In the genomic region with DNA sequence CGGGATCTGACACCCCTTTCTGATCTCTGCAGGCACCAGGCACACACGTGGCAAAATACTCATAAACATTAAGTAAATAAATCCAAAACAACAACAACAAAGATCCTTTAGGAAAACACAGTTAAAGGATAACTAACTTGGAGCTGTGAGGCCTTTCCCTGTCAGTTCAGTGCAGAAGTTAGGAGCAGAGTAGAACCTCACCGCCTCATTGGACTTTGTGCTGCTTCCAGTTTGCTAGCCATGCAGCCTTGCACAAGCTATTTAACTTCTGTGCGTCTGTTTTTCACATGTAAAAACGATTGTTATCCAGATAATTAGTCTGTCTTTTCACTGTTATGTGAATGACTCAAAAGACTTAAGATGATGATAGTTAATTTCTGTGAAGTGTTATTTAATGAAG, we compare ENCODE assay signal across 25 mouse cellular contexts. TPM values are rescaled to one million over a fixed set of nuclear protein-coding genes. Genes with fewer than 3 reads are reported as not detected.
DNase-seq lines count a peak whose midpoint lies in the region; ATAC-seq and TF ChIP-seq lines count a peak whose summit lies in the region.
"Had no signal": no experiment of that assay in that cellular context is flagged by ENCODE, and none has a peak within 500 bp of the region (broad histone marks: within the 10 kb centered on the region; RNA-seq: fewer than 3 reads in every experiment).

No protein-coding gene starts in this region.

- H3K4me3 ChIP-seq in kidney, adult 2 months (ENCODE audit: insufficient read depth, low read depth, low read length), result no peak overlapping the region
- no peak overlapping the region for H3K4me3 ChIP-seq in kidney, embryonic 16.5 days (ENCODE audit: low read length)
- H3K4me3 ChIP-seq in liver, embryonic 13.5 days (replicated peaks), result no peak overlapping the region
- H3K4me3 ChIP-seq: forebrain, embryonic 10.5 days; limb, embryonic 15.5 days had no signal

- H3K4me1 ChIP-seq in kidney, adult 2 months (ENCODE audit: control insufficient read depth, insufficient read depth, low read length), result peaks cover 7% of the 10 kb centered on the region; the same call in 1 of the 2 replicates
- H3K4me1 ChIP-seq in kidney, embryonic 16.5 days (ENCODE audit: insufficient read depth, low read length), result peaks cover 5% of the 10 kb centered on the region
- H3K4me1 ChIP-seq in liver, embryonic 13.5 days (replicated peaks), result peaks cover 52% of the 10 kb centered on the region
- H3K4me1 ChIP-seq: forebrain, embryonic 10.5 days; limb, embryonic 15.5 days had no signal

- TF ChIP-seq POLR2A in kidney, adult 2 months (IDR thresholded peaks at IDR 0.05; ENCODE audit: low read depth, low read length), result no peak

- no peaks in the 10 kb centered on the region for H3K36me3 ChIP-seq in kidney, adult 2 months (ENCODE audit: control insufficient read depth, insufficient read depth, low read length)
- no peaks in the 10 kb centered on the region for H3K36me3 ChIP-seq in kidney, embryonic 16.5 days (ENCODE audit: insufficient read depth, low read length)
- H3K36me3 ChIP-seq in liver, embryonic 13.5 days, result no peaks in the 10 kb centered on the region
- H3K36me3 ChIP-seq: limb, embryonic 15.5 days had no signal

- no peak overlapping the region for H3K9ac ChIP-seq in kidney, embryonic 16.5 days (replicated peaks; ENCODE audit: low read length)
- no peak overlapping the region for H3K9ac ChIP-seq in liver, embryonic 13.5 days
- H3K9ac ChIP-seq: hindbrain, embryonic 14.5 days; limb, embryonic 15.5 days had no signal

- H3K4me2 ChIP-seq in kidney, embryonic 16.5 days (replicated peaks; ENCODE audit: low read depth, low read length), result no peak overlapping the region
- no peak overlapping the region for H3K4me2 ChIP-seq in liver, embryonic 13.5 days
- H3K4me2 ChIP-seq: hindbrain, embryonic 14.5 days; limb, embryonic 15.5 days had no signal

- ATAC-seq in kidney, embryonic 16.5 days (ENCODE audit: low FRiP score, low TSS enrichment), result no peak
- no peak for ATAC-seq in liver, embryonic 13.5 days (ENCODE audit: low read depth)
- ATAC-seq: CD4-positive, CD25-positive, alpha-beta regulatory T cell, adult 4 months; forebrain, embryonic 16.5 days; inflammation-experienced regulatory T-cells, adult 6 months; lung, postnatal 0 days; midbrain, embryonic 16.5 days had no signal

- peak overlapping the region; percentile 91 for H3K27ac ChIP-seq in kidney, adult 2 months (ENCODE audit: insufficient read depth, low read depth, low read length)
- H3K27ac ChIP-seq in kidney, embryonic 16.5 days (ENCODE audit: low read length), result no peak overlapping the region
- H3K27ac ChIP-seq in liver, embryonic 13.5 days, result peak overlapping the region; percentile 61; the same call in 1 of the 2 replicates
- H3K27ac ChIP-seq: forebrain, embryonic 10.5 days; hindbrain, embryonic 14.5 days; limb, embryonic 15.5 days; macrophage had no signal

- peak; percentile 79 for DNase-seq in kidney, adult 2 months
- peak; percentile 5 for DNase-seq in retina, embryonic 14.5 days (ENCODE audit: low spot score)
- no peak for DNase-seq in retina, postnatal 1 day
- no peak for DNase-seq in liver, embryonic 13.5 days
- DNase-seq in yolk sac, embryonic 10.5 days (ENCODE audit: low spot score), result peak; percentile 20
- DNase-seq in left cerebral cortex, adult 8-10 months (ENCODE audit: low spot score in 2 of 2), result no peak
- no peak for DNase-seq in gastrocnemius, adult 18-20 months (ENCODE audit: low spot score)
- DNase-seq: adrenal gland, postnatal 36 days; cerebellum, adult 11 months; cerebellum, postnatal 14 days; gastrocnemius, postnatal 36 days; heart, postnatal 36 days; left cerebral cortex, postnatal 4 days; thymus, adult 18-20 months; thymus, postnatal 36 days had no signal

- no peak for TF ChIP-seq CTCF in kidney, adult 2 months (conservative IDR thresholded peaks at IDR 0.05; ENCODE audit: insufficient read depth, insufficient read length, low read depth, low read length)

- no peaks in the 10 kb centered on the region for H3K27me3 ChIP-seq in kidney, adult 2 months (replicated peaks; ENCODE audit: control insufficient read depth, insufficient read depth, low read length)
- no peaks in the 10 kb centered on the region for H3K27me3 ChIP-seq in kidney, embryonic 16.5 days (ENCODE audit: insufficient read depth, low read length)
- no peaks in the 10 kb centered on the region for H3K27me3 ChIP-seq in liver, embryonic 13.5 days
- H3K27me3 ChIP-seq: limb, embryonic 15.5 days had no signal

- 46% methylated on average over 5 of the region's 5 CpGs for WGBS in kidney, adult 2 months
- WGBS in kidney, embryonic 16.5 days, result 79% methylated on average over 5 of the region's 5 CpGs
- 70% methylated on average over 5 of the region's 5 CpGs for WGBS in liver, embryonic 13.5 days (ENCODE audit: insufficient replicate concordance)

- H3K9me3 ChIP-seq in kidney, embryonic 16.5 days (ENCODE audit: low read length), result no peaks in the 10 kb centered on the region
- H3K9me3 ChIP-seq in liver, embryonic 13.5 days (replicated peaks), result no peaks in the 10 kb centered on the region
- H3K9me3 ChIP-seq: forebrain, embryonic 10.5 days; limb, embryonic 15.5 days had no signal

RNA-seq across cellular contexts. Expression of a gene that starts 43.2 kb away (rescaled TPM):
- polyA plus RNA-seq in kidney, adult 2 months (2012; rRNA removed), result 2.5 and 2.7 TPM in 2 replicates
- polyA plus RNA-seq in kidney, embryonic 16.5 days (2015; fragmentation: Nextera tagmentation; extraction: Ambion mirVana), result 3.2 and 4.5 TPM in 2 replicates
- polyA plus RNA-seq in liver, embryonic 13.5 days (2015; fragmentation: Nextera tagmentation; extraction: Ambion mirVana), result 2.3 and 3.2 TPM in 2 replicates
- total RNA-seq in left cerebral cortex, adult 8-10 months (2022), result 100 to 1,000 TPM; 189 to 264 (median 200) TPM
- total RNA-seq in gastrocnemius, adult 18-20 months (2021), result 100 to 1,000 TPM in 1 of 2 experiments, 10 to 100 TPM in 1; 99.8 to 110 TPM

Comparison
In these comparisons a context has a peak if more than half of its experiments do, and no peak if none do; other contexts are left out.
1. DNase-seq: peak in kidney, adult 2 months (single experiment), retina, embryonic 14.5 days (single experiment) and yolk sac, embryonic 10.5 days (single experiment); none in retina, postnatal 1 day (single experiment), liver, embryonic 13.5 days (single experiment), left cerebral cortex, adult 8-10 months (0 of 2) and gastrocnemius, adult 18-20 months (single experiment).